Mouse (Mus musculus) forebrain, embryonic 14.5 days (tissue): ENCODE measurements around the gene Tenm2. TPM values are rescaled to one million over a fixed set of nuclear protein-coding genes. Genes with fewer than 3 reads are reported as not detected.
A peak's percentile ranks its signal among the peaks of the same experiment; 100 is the strongest.

ENCODE experiments used
- ATAC-seq: fragments of 200-750 bp; cut with Nextera tagmentation; 2 replicates; pipeline ENCODE4 v1.8.0; 2017; ENCODE audit warnings: mild to moderate bottlenecking, moderate library complexity
- DNase-seq: peaks from one replicate; pipeline ENCODE4 v3.0.0-alpha.2; 2015; ENCODE audit warnings: low spot score
- H3K27ac ChIP-seq: fragments of 300-500 bp; sonication (generic); 2 replicates; pipeline ENCODE4 v1.5.1; 2014; ENCODE audit warnings: low read depth, mild to moderate bottlenecking, control low read depth, low read length, moderate library complexity
- H3K27me3 ChIP-seq: fragments of 300-500 bp; sonication (generic); replicated peaks from 2 replicates; pipeline ENCODE4 v1.6.1; 2014; ENCODE audit warnings: low read length, control low read depth, mixed read lengths; ENCODE audit not compliant: control insufficient read depth, insufficient read depth
- H3K36me3 ChIP-seq: fragments of 300-500 bp; sonication (generic); 2 replicates; pipeline ENCODE4 v1.6.1; 2014; ENCODE audit warnings: low read length, control low read depth; ENCODE audit not compliant: control insufficient read depth, insufficient read depth
- H3K4me1 ChIP-seq: fragments of 300-500 bp; sonication (generic); 2 replicates; pipeline ENCODE4 v1.6.1; 2014; ENCODE audit warnings: antibody characterized with exemption, low read length, control low read depth; ENCODE audit not compliant: control insufficient read depth, insufficient read depth
- H3K4me2 ChIP-seq: fragments of 300-500 bp; sonication (generic); 2 replicates; pipeline ENCODE4 v1.6.1; 2014; ENCODE audit warnings: mild to moderate bottlenecking, control low read depth, low read length
- H3K4me3 ChIP-seq: fragments of 300-500 bp; sonication (generic); 2 replicates; pipeline ENCODE4 v1.5.1; 2014; ENCODE audit warnings: low read depth, low read length, control low read depth
- H3K9ac ChIP-seq: fragments of 300-500 bp; sonication (generic); 2 replicates; pipeline ENCODE4 v1.6.1; 2014; ENCODE audit warnings: mild to moderate bottlenecking, low read length, control low read depth, moderate library complexity
- H3K9me3 ChIP-seq: fragments of 300-500 bp; sonication (generic); replicated peaks from 2 replicates; pipeline ENCODE4 v1.6.1; 2016; ENCODE audit warnings: low read length, control low read depth, mixed read lengths; ENCODE audit not compliant: control insufficient read depth
- WGBS: fragments of 180-500 bp; shearing (Covaris S2); extraction: QIAGEN DNeasy Blood & Tissue Kit; methylation state at CpG from one replicate; pipeline ENCODE4 v1.1.7; 2014; 5-methylcytosine and 5-hydroxymethylcytosine counted together
- polyA plus RNA-seq: library from polyadenylated mRNA; unstranded; fragments of >200 nt; fragmentation: Nextera tagmentation; extraction: Ambion mirVana; gene quantifications from 2 replicates; pipeline ENCODE4 v1.2.1, GENCODE M21; 2014

The Tenm2 gene
- polyA plus RNA-seq, 1 experiment from 2014 or later, result 16.0 TPM

GRCm38 (mm10) chr11:37222737-37223136, 13.0 kb downstream of the Tenm2 start:
- H3K4me1 ChIP-seq, result no peaks in the 10 kb centered on the region
- DNase-seq (no peak), ATAC-seq (no peak)
- H3K27me3 ChIP-seq, result no peaks in the 10 kb centered on the region
- H3K4me2 ChIP-seq, result no peak overlapping the region
- no peak overlapping the region for H3K9ac ChIP-seq
- H3K36me3 ChIP-seq, result no peaks in the 10 kb centered on the region
- no peak overlapping the region for H3K27ac ChIP-seq
- 77% methylated on average over 2 of the region's 2 CpGs for WGBS
- H3K4me3 ChIP-seq, result no peak overlapping the region
- no peaks in the 10 kb centered on the region for H3K9me3 ChIP-seq

DNA sequence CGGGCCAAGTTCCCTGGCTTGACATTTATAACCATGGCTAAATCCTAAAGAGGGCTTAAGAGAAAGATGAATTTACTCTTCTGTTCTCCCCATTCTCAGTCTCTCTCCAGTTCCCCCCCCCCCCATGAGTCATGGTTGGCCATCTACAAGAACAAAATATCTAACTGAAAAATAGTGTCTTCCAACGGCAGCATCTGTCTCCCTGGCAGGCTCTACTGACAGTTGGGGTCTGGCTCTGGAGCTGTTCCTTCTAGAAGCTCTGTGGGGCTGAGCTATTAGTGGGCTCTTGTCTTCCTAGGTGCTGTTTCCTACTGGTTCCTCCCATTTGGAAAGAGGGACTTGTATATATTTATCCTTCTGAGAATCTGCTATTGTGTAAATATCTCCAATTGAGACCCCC, 13.7 kb downstream of the Tenm2 start:
- ATAC-seq (no peak), DNase-seq (no peak)
- Histone ChIP-seq H3K9ac (no peak overlapping the region), H3K36me3 (no peaks in the 10 kb centered on the region), H3K4me3 (no peak overlapping the region), H3K27ac (no peak overlapping the region), H3K4me1 (no peaks in the 10 kb centered on the region), H3K4me2 (no peak overlapping the region), H3K9me3 (no peaks in the 10 kb centered on the region), H3K27me3 (no peaks in the 10 kb centered on the region)
- 82% methylated on average over 2 of the region's 2 CpGs for WGBS

- H3K4me3 ChIP-seq, result no peak overlapping the region
- H3K36me3 ChIP-seq, result no peaks in the 10 kb centered on the region
- 60% methylated on average over 6 of the region's 6 CpGs for WGBS
- no peaks in the 10 kb centered on the region for H3K9me3 ChIP-seq
- H3K27ac ChIP-seq, result no peak overlapping the region
- no peaks in the 10 kb centered on the region for H3K4me1 ChIP-seq
- no peak overlapping the region for H3K9ac ChIP-seq
- no peak overlapping the region for H3K4me2 ChIP-seq
- no peak for ATAC-seq
- peak; percentile 22 for DNase-seq
- H3K27me3 ChIP-seq, result no peaks in the 10 kb centered on the region
Measured at GRCm38 (mm10) chr11:37220921-37221320, 14.8 kb downstream of the Tenm2 start.

GRCm38 (mm10) chr11:37186132-37186531, 49.6 kb downstream of the Tenm2 start:
- peak; percentile 63 for ATAC-seq
- Histone ChIP-seq H3K4me3 (no peak overlapping the region), H3K4me2 (no peak overlapping the region), H3K36me3 (no peaks in the 10 kb centered on the region), H3K9me3 (no peaks in the 10 kb centered on the region), H3K9ac (no peak overlapping the region), H3K4me1 (0 out of 2 replicates have a peak, but pooled peaks cover 3% of the 10 kb centered on the region), H3K27me3 (no peaks in the 10 kb centered on the region), H3K27ac (no peak overlapping the region)
- 22% methylated on average over 3 of the region's 3 CpGs for WGBS
- DNase-seq, result peak; percentile 81

DNA sequence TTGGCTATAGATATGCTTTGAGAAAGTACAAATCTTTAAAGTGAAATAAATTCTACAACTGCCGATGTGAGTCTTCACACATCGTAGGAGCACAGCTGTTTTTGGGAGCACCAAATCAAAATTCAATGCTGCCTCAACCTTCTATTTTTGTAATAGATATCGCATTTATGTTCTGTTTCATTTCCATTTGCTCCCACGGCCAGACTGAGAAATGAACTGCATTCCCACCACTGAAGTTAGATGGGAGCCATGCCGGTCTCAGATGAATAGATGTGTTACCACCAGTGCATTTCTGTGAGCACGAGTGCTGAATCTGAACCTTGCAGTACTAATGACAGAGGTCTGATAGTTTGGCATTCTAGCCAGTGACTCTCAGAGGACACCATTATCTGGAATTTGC, 58.3 kb downstream of the Tenm2 start:
- ATAC-seq (no peak), DNase-seq (no peak)
- H3K9ac ChIP-seq, result no peak overlapping the region
- no peaks in the 10 kb centered on the region for H3K27me3 ChIP-seq
- H3K36me3 ChIP-seq, result no peaks in the 10 kb centered on the region
- H3K9me3 ChIP-seq, result no peaks in the 10 kb centered on the region
- no peaks in the 10 kb centered on the region for H3K4me1 ChIP-seq
- H3K4me3 ChIP-seq, result no peak overlapping the region
- H3K27ac ChIP-seq, result no peak overlapping the region
- H3K4me2 ChIP-seq, result no peak overlapping the region
- 94% methylated on average over 6 of the region's 6 CpGs for WGBS

DNA sequence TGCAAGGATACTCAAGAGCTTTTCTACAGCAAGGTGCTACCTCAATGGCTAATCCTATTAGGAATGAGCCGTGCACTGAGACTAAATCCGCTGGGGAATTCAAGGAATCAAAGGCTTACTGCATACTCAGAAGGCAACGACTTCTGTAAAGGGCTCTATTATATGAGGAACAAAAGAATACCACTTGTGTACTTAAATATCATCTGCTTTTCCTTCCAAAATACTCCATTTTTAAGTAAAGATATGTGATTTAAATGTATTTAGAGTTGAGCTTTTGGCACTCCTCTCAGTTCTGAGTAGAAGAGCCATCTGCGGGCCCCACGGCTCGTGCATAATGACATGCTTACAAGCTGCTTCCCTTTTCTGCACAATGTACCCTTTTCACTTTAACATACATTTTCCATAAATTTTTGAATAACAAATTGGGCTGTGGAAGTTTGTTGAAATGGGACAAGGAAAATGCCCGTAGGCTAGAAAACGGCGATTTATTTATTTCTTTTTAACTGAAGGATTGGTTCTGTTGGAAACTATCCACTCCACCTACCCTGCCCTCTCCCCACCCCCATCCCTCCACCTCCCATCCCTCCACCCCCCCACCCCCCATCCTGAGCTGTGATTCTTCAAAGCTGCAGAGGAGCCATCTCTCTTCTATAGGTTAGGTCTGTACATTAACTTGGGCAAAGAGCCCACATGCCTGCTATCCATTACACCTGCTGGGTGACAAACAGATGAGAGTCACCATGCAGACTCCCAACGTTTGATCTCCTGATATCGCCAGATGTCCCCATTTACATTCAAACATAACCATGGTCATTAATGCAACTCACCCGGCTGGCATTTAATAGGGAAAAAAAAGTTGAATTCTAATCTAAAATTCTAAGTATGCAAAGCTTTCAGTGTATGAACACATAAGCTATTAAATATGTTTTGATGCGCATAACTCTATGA, 81.6 kb downstream of the Tenm2 start:
- no peak overlapping the region for H3K4me3 ChIP-seq
- H3K4me1 ChIP-seq, result peaks cover 6% of the 10 kb centered on the region; the same call in 1 of the 2 replicates
- 9% methylated on average over 13 of the region's 13 CpGs for WGBS
- H3K9me3 ChIP-seq, result no peaks in the 10 kb centered on the region
- no peak overlapping the region for H3K9ac ChIP-seq
- H3K27me3 ChIP-seq, result peaks cover 4% of the 10 kb centered on the region; the same call in 1 of the 2 replicates
- H3K27ac ChIP-seq, result peak overlapping the region; percentile 71; the same call in 1 of the 2 replicates
- ATAC-seq (peak; percentile 93), DNase-seq (peak; percentile 91)
- H3K36me3 ChIP-seq, result no peaks in the 10 kb centered on the region
- H3K4me2 ChIP-seq, result peak overlapping the region; percentile 18; the same call in 1 of the 2 replicates

DNA sequence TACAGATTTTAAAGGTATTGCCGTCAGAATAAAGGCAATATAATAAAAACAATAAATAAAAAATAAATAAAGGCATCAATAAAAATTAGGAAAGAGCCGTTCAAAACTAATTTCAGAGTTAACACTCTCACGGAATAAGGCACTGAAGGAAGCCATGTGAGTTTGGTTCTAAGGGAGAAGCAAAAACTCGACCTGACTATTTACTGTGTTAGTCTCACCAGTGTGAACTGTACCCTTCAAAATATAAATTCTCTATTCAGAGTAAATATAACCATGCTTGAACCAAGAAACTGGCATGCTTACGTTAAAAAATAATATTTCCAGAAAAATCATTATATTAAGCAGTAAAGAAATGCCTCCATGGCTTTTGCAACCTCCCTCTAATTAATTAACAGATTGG, 82.4 kb downstream of the Tenm2 start:
- Histone ChIP-seq H3K27me3 (peaks cover 4% of the 10 kb centered on the region; the same call in 1 of the 2 replicates), H3K9me3 (no peaks in the 10 kb centered on the region), H3K4me2 (no peak overlapping the region), H3K4me3 (no peak overlapping the region), H3K4me1 (peaks cover 6% of the 10 kb centered on the region; the same call in 1 of the 2 replicates), H3K36me3 (no peaks in the 10 kb centered on the region), H3K9ac (no peak overlapping the region), H3K27ac (no peak overlapping the region)
- ATAC-seq (no peak), DNase-seq (no peak)
- WGBS, result 17% methylated on average over 5 of the region's 5 CpGs

DNA sequence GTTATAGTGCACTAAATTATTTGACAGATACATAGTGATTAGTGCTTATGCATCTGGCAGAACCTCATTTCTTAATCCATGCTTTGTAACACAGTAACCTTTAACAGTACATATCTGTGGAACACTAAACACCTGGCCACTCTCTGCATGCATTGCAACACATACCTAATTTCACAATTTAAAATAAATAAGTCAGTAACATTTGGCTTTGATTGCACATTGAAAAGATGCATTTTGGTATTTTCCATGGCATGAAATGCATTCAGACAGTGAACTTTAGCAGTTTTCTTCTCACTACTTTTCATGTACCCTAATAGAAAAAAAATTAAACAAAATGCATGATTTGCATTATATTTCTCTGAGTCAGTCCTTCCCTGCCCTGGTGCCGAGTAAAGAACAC, 85.8 kb downstream of the Tenm2 start:
- Histone ChIP-seq H3K4me3 (no peak overlapping the region), H3K27me3 (no peaks in the 10 kb centered on the region; the same call in 1 of the 2 replicates), H3K9ac (no peak overlapping the region), H3K36me3 (no peaks in the 10 kb centered on the region), H3K9me3 (no peaks in the 10 kb centered on the region), H3K4me1 (peaks cover 6% of the 10 kb centered on the region; the same call in 1 of the 2 replicates), H3K4me2 (no peak overlapping the region), H3K27ac (no peak overlapping the region)
- DNase-seq, result no peak
- WGBS, result 72% methylated on average over 1 of the region's 1 CpGs
- no peak for ATAC-seq

- Histone ChIP-seq H3K9ac (no peak overlapping the region), H3K27me3 (no peaks in the 10 kb centered on the region), H3K4me2 (no peak overlapping the region), H3K27ac (no peak overlapping the region), H3K4me1 (peaks cover 3% of the 10 kb centered on the region; the same call in 1 of the 2 replicates), H3K36me3 (no peaks in the 10 kb centered on the region), H3K4me3 (no peak overlapping the region), H3K9me3 (no peaks in the 10 kb centered on the region)
- WGBS, result 70% methylated on average over 6 of the region's 6 CpGs
- DNase-seq, result no peak
- 0 out of 2 replicates have a peak, but pooled peaks have one; percentile 32 for ATAC-seq
Measured at GRCm38 (mm10) chr11:37143996-37144395, 91.8 kb downstream of the Tenm2 start.
